Mouse (Mus musculus) splenic B cell, adult 2 months (primary cell): ENCODE data around the gene Muc1.
A peak's percentile ranks its signal among the peaks of the same experiment; 100 is the strongest.

Source experiments
- DNase-seq: peaks from one replicate; pipeline ENCODE4 v3.0.0-alpha.2; 2011; ENCODE audit warnings: low read depth, low spot score
- H3K27me3 ChIP-seq: 2 replicates; pipeline ENCODE4 v1.6.1; 2012; ENCODE audit warnings: mild to moderate bottlenecking, low read length, moderate library complexity, mixed read lengths; ENCODE audit not compliant: control insufficient read depth, poor library complexity, insufficient read depth, severe bottlenecking
- H3K36me3 ChIP-seq: 2 replicates; pipeline ENCODE4 v1.6.1; 2012; ENCODE audit warnings: mild to moderate bottlenecking, low read length, moderate library complexity, mixed read lengths; ENCODE audit not compliant: control insufficient read depth, poor library complexity, insufficient read depth, severe bottlenecking

Gene Muc1

DNA sequence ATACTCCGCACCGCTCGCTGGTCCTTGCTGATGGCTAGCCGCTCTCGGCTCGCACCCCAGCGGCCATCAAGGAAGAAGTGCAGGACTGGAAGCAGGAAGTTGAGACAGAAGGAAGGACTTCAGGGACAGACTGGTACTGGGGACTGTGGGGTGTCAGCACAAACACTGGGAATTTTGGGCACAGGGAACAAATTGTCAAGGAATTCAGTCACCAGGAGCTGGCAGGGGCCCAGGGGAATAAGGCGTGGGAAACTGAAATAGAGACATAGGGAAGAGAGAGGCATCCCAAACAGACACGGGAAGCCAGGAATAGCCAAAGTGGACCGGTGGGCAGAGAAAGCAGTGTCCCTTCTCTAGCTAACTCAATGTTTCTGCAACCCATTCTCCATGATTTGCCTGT lies 7.7 kb downstream of the Muc1 start:
- H3K36me3 ChIP-seq, result no peaks in the 10 kb centered on the region; the same call in 1 of the 2 replicates
- DNase-seq, result no peak
- no peaks in the 10 kb centered on the region for H3K27me3 ChIP-seq

DNA sequence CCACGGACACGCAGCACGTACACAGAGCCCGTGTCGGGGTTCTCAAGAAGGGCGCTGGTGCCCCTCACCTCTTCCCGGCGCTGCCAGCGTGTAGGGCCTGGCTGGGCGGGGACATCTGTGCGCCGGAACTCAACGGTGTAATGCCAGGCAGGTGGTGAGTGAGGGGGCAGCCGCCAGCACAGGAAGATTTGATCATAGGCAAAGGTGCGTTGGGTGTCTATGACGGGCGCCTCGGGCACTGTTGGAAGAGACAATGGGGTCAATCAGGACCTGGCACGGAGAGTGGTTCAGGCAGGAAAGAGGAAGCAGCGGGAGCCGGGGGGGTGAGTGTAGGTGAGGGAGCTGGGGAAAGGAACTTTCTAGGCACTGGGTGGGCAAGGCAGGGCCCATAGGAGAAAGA lies 8.8 kb downstream of the Muc1 start:
- no peak for DNase-seq
- Histone ChIP-seq H3K27me3 (no peaks in the 10 kb centered on the region), H3K36me3 (no peaks in the 10 kb centered on the region; the same call in 1 of the 2 replicates)

DNA sequence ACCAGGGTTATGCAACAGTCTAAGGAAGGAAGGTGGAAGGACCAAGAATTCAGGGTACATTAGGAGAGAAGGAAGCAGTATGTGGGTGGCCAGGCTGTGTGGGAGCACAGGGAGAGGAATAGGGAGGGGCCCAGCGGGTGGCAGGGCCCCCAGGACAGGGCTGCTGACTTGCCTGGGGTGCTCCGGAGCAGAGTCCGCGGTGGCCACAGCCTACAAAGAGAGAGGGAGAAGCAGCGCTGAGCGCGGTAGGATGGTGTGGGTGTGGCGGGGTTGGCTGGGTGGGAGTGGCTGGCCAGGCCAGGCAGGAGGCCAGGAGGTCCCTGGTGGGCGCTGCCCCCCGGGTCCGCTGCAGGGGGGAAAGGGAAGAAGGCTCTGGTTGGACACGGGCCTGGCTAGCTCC lies 9.6 kb downstream of the Muc1 start:
- DNase-seq, result no peak
- H3K27me3 ChIP-seq, result no peaks in the 10 kb centered on the region
- H3K36me3 ChIP-seq, result no peaks in the 10 kb centered on the region; the same call in 1 of the 2 replicates

DNA sequence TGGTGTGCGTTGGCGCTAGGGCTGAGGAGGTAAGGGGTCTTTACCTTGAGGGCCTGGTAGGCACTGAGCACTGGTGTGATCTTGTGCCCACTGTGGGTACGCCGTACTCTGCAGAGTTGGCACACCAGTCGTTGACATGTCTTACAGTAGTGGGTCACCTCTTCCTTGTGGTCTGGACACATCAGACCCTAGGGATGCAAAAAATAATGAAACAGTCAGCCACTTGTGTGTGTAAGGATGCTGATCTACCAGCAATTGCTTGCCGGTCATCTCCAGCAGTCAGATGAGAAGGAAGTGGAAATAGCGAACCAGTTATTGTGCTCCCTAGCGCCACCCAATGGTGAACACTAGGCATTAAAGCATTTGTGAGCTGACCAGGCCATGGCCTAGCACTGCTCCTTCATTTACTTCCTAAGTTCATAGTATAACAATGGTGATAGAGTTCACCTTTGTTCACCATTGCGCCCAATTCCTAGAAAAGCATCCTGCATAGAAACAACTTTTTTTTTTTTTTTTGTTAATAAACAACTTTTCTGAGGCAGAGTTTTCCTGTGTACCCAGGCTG lies 13.6 kb downstream of the Muc1 start:
- no peaks in the 10 kb centered on the region for H3K36me3 ChIP-seq
- peak; percentile 90 for DNase-seq
- no peaks in the 10 kb centered on the region for H3K27me3 ChIP-seq

DNA sequence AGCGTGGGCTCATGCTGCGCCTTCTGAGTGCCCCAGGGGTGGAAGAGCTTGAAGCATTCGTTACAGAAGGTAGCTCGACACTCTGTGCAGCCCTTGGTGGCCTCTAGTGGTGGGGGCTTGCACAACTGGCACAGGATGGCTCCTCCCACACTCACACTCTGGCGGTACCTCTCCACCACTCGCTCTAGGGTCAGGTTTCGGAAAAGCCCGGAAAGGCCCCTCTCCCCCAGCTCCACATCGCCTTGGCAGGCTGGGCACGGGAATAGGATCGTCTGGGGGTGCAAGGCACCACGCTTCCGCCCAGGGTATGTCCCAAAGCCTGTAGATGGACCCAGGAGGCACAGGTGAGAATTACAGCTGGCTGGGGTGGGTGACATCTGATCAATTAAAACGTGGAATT lies 14.8 kb downstream of the Muc1 start:
- no peaks in the 10 kb centered on the region for H3K27me3 ChIP-seq
- no peaks in the 10 kb centered on the region for H3K36me3 ChIP-seq
- DNase-seq, result peak; percentile 83

DNA sequence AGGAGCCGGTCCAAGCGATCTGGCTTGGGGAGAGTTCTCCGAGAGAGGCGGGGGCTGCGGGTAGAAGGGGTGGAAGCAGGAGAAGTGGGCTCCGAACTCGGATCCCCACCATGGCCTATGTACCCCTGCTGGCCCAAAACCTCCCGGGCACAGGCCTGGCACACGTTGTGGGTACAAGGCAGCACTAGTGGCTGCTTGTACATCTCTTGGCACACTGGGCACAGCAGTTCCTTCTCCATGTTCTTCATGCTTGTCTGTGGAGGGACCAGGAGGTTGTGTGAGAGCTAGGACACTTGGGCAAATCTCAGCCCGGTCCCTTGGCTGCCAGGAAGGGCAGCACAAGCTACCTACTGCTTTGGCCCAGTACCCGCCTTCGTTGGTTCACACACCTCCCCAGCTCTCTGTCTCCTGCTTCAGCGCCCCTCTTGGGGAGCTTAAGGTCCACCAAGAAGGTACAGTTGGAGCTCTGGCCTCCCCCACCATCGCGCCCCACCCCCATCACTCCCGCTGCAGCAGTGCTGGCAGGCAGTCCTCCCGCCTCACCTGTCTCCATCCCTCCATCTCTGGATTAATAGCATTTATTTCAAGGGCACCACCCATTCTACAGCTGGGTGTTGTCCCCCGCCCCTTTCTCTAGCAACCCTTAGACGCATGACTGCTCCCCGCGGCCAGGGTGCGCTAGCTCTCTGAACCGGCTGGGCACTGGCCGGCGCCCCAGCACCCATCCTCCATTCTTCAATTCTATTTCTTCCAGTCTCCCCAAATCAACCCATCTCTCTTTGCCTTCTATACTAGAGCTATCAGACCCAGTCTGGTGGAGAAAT lies 15.5 kb downstream of the Muc1 start:
- DNase-seq, result peak; percentile 63
- Histone ChIP-seq H3K27me3 (no peaks in the 10 kb centered on the region), H3K36me3 (peaks cover 3% of the 10 kb centered on the region; the same call in 1 of the 2 replicates)

DNA sequence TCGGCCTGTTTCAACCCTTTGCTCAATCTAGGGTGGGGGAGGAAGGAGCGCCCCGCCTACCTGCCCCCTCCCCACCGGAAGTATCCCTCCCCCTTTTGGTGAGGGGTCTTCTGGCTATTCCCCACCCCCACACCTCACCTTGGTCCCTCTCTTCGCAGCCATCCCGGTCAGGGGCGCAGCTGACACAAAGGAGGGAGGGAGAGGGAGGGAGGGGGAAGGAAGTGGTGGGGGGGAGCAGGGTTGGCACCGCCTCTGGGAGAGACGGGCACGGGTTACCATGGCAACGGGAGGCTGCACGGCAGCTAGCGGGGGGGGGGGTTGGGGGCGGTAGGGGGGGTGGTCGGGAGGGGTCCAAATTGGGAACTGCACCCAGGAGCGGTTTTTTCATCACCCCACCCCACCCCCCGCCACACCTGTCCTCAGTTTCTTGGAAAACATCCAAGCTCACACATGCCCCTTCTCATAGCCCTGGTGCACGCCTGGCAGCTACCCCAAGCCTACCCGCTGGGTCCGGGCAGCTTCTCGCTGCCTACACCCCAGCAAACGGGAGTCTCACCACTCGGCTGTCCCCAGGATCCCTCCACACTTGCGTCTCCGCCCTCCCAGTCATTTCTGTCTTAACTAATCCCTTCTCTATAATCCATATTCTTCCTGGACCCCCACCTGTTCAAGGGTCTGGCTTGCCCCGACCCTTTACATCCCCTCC lies 16.3 kb downstream of the Muc1 start:
- peak; percentile 64 for DNase-seq

DNA sequence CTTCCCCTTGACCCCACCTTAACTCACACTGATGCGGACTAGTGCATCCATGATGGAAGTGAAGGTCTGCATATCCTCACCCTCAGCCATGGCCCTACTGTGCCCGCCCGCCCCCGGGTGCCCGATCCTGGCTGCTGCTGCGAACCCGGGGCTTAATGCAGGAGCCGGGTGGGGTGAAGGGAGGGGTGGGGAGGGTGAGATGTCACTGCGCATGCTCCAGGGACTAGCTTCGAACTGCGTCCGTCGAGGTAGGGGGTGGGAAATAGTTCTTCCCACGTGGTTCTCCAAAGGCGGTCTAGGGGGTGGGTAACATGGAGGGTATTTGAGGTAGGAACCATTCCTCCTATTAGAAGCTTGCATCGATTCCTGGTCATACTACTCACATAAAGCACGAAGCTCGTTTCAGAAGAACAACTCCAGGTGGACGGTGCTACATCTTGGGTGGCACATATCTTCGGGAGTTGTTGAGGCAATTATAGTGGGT lies 16.9 kb downstream of the Muc1 start, which contains the start of gene Krtcap2:
Gene Krtcap2, plus strand, starts transcription at position 279 of the 484 bp plus-strand sequence.
- no peaks in the 10 kb centered on the region for H3K27me3 ChIP-seq
- peak; percentile 58 for DNase-seq
- H3K36me3 ChIP-seq, result peaks cover 4% of the 10 kb centered on the region; the same call in 1 of the 2 replicates

More for the DNA sequence above, 16.3 kb downstream of the Muc1 start:
- Histone ChIP-seq H3K27me3 (no peaks in the 10 kb centered on the region), H3K36me3 (peaks cover 4% of the 10 kb centered on the region; the same call in 1 of the 2 replicates)

DNA sequence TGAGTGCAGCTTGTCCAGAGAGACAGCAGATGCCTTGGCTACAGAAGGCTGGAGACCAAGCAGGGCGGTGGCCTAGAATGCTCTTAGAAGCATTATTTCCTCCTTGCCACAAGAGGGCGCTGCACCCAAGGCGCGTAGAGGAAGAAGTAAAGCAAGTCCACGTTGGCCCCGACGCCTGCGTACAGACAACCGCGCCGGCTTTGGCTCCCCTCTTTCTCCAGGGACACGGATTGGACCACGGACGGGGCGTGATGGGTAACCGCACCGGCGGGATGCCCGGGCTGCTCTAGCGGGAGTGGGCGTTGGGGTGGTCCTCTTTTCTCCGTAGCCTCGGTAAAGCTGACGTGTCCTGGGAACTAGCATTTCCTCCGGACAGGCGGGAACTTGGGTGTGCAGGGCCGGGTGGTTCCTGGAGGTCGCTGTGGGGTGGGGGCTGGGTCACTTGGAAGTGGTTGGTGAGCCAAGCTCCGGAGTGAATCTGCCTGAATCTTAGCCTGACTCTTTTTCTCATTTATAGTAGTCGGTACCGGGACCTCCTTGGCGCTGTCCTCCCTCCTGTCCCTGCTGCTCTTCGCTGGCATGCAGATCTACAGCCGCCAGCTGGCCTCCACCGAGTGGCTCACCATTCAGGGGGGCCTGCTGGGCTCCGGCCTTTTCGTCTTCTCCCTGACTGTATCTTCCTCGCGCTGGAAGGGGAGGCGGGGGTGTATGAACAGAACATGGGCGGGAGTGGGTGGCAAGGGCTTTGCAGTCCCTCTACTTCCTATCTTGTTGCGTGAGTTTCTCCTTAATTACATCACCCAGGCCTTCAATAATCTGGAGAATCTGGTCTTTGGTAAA lies 17.6 kb downstream of the Muc1 start, which contains the start of gene Trim46:
Gene Trim46, minus strand, starts transcription at position 49 of the 840 bp plus-strand sequence.
- no peaks in the 10 kb centered on the region for H3K27me3 ChIP-seq
- DNase-seq, result peak; percentile 91
- peaks cover 4% of the 10 kb centered on the region; the same call in 1 of the 2 replicates for H3K36me3 ChIP-seq

DNA sequence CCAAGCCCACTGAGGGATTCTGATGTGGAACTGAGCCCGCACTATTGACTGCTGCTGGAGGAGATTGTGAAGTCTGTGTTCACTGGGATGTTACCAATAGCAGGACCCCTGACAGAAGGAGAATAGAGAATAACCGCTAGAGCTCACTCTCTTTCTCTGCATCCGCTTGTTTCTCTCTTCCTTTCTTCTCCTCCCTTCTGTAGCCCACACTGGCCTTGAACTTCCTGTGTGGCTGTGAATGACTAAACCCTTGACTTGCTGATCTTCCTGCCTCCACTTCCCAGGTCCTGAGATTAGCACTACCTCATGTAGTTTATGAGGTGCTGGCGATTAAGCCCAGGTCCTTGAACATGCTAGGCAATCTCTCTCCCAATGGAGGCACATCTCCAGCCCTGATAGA lies 18.6 kb downstream of the Muc1 start:
- no peaks in the 10 kb centered on the region for H3K27me3 ChIP-seq
- peaks cover 4% of the 10 kb centered on the region; the same call in 1 of the 2 replicates for H3K36me3 ChIP-seq
- DNase-seq, result no peak

DNA sequence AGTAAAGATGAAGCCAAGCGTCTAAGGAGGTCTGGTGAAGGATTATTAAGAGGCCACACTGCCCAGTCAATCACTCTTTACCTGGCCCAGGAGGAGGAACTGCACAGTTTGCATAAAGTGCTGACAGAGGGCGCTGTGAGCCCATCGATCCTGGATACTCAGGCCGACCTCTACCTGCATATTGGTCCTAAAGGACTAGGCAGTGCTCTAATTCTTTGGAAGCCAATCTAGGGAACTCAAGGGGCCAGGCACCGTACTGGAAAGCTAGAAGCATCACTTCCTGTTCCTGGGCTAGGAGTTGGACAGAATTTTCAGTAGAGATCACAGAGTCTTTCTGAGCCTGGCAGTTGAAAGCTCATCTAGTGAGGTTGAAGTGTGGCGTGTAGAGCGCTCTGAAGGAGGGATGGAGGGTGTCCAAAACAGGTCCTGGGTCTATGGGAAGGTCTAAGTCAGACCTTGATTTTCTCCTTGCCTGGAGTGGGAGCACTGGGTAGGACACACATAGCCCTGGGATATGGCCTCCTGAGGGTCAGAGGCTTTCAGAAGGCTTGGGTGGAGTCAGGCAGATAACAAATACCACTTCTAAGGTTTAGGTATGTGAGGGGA lies 21.7 kb downstream of the Muc1 start:
- peak; percentile 86 for DNase-seq
- peaks cover 4% of the 10 kb centered on the region; the same call in 1 of the 2 replicates for H3K36me3 ChIP-seq
- no peaks in the 10 kb centered on the region for H3K27me3 ChIP-seq

DNA sequence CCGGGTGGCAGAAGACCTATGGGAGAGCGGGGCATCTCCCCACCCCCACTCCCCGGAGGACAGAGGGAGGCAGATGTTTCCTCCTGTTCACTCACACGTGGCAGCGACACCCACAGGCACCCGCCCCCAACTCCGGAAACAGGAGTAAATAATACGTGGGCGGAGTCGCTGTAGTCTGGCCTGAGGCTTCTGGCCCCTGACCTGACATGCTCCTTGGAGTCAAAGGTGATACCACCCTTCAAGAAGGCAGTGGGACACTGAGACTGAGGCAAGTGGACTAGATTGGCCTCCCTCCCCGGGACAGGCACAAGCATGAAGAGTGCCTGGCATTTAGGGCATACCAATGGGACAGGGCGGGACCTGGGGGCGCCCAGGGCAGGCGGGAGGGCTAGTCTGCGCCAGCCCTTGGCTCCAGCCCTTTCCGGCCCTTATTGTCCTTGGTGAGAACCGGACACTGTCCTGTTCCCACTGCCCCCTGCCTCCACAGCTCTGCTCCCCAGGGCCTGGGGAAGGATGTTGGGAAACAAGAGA lies 22.6 kb downstream of the Muc1 start:
- peaks cover 4% of the 10 kb centered on the region; the same call in 1 of the 2 replicates for H3K36me3 ChIP-seq
- DNase-seq, result peak; percentile 82
- H3K27me3 ChIP-seq, result no peaks in the 10 kb centered on the region

DNA sequence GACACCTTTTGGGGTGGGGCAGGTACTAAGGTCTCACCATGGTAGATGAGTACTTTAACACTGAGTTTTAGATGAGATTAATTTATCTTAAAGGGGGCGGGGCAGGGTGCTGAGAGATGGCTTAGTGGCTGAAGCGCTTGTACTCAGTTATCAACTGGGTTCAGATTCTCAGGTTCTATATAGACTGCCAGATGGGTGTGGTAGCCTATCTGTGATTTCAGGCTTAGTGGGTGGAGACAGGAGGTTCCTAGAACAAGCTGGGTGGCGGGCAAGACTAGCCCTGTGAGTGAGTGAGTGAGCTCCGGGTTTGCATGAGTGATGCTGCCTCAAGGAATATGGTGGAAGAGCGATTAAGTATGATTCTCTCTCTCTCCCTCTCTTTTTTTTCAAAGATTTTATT lies 26.1 kb downstream of the Muc1 start:
- no peaks in the 10 kb centered on the region for H3K36me3 ChIP-seq
- no peaks in the 10 kb centered on the region for H3K27me3 ChIP-seq
- no peak for DNase-seq
